15 mouse cellular contexts compared by ENCODE assay signal in genomic region chr9:88916576-88916975, GRCm38 (mm10). TPM values are rescaled to one million over a fixed set of nuclear protein-coding genes. Genes with fewer than 3 reads are reported as not detected.
"Had no signal": no experiment of that assay in that cellular context is flagged by ENCODE, and none has a peak within 500 bp of the region (broad histone marks: within the 10 kb centered on the region; RNA-seq: fewer than 3 reads in every experiment).

No protein-coding gene starts in this region.

RNA-seq across cellular contexts. Expression of gene Bcl2a1a, which starts 40.1 kb away (rescaled TPM):
- polyA plus RNA-seq: embryonic facial prominence, embryonic 10.5 days; embryonic facial prominence, embryonic 11.5 days; embryonic facial prominence, embryonic 12.5 days; embryonic facial prominence, embryonic 13.5 days; erythroblast, embryonic 14.5 days; forebrain, embryonic 10.5 days; forebrain, embryonic 11.5 days; forebrain, embryonic 12.5 days; forebrain, embryonic 13.5 days; forebrain, embryonic 14.5 days; forebrain, embryonic 15.5 days; forebrain, embryonic 16.5 days; forebrain, postnatal 0 days; heart, embryonic 10.5 days; heart, embryonic 11.5 days had no signal
